Mouse (Mus musculus): ENCODE results near the gene Npy2r. TPM values are rescaled to one million over a fixed set of nuclear protein-coding genes. Genes with fewer than 3 reads are reported as not detected.

Npy2r gene
- 1.6 TPM for polyA plus RNA-seq (2021)

DNA sequence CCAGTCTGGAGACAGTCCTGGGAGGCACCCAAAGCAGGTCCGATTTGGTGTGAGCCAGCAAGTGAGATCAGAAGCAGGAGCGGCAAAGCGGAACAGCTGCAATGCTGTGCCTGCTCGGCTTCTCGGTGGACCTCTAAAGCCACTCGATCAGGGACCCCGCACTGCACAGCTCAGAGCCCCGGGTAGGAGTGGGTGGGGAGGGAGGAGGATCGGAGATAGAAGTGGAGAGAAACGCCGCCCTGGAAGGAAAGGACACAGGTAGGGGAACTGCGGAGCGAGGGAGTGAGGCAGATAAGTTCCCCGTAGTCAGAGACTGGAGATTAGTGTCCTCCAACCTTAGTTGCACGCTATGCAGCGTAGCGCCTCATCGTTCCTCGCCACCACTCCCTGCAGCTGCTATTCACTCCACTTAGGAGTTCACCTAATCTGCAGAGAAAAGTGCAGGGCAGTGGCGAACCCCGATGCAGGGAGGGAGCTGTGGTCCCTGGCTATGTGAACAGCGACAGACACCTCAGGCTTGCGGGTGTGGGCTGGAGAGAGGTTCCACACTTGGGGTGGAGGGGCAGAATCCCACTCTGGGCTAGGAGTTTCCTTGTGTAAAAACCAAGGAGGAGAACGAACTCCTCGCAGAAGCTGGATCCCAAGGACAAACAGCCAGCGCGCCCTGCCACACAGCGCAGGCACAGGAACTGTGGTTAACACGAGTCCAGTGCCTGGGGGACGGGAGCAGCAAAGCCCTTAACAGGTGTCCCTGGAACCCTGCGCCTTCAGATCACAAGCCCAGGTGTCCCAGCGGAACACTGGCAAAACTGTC lies at the start of gene Npy2r:
Npy2r (minus strand) TSS at position 177 of the 814 bp plus-strand sequence.
- H3K27me3 ChIP-seq, result no peaks in the 10 kb centered on the region
- POLR2A ChIA-PET, result no interaction called here
- DNase-seq (ENCODE audit: low read depth, low spot score), result peak; percentile 38
- CTCF ChIA-PET, result no interaction called here
- in situ Hi-C loops (cut with MboI; ENCODE audit: low pct_unique_long_range_greater_than_20kb), result no loop called here
- ATAC-seq, result peak; percentile 86
- no peak for TF ChIP-seq CTCF (IDR thresholded peaks at IDR 0.05)

DNA sequence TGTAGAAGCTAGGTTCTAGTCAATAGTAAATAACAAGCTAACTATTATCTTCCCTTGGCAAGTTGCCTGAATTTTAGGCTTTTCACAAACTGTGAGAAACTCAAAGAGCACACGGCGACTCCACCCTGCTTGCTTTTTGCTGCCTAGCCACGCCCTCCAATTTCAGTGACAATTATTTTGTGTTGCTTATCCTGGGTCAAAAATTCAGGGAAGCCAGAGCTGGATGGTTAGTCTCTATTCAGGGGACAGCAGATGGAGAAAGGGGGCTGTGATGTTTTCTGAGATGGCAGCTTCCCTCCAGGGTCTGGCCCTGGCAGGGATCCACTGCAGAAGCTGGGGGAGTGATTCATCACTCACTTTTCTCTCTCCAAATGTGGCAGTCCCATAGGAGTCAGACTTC lies 9.9 kb upstream of the Npy2r start:
- ATAC-seq, result no peak
- no peak for DNase-seq (ENCODE audit: low read depth, low spot score)
- H3K27me3 ChIP-seq, result no peaks in the 10 kb centered on the region
- in situ Hi-C loops (cut with MboI; ENCODE audit: low pct_unique_long_range_greater_than_20kb), result no loop called here
- TF ChIP-seq CTCF (IDR thresholded peaks at IDR 0.05), result no peak
- ChIA-PET CTCF (no interaction called here), POLR2A (no interaction called here)

DNA sequence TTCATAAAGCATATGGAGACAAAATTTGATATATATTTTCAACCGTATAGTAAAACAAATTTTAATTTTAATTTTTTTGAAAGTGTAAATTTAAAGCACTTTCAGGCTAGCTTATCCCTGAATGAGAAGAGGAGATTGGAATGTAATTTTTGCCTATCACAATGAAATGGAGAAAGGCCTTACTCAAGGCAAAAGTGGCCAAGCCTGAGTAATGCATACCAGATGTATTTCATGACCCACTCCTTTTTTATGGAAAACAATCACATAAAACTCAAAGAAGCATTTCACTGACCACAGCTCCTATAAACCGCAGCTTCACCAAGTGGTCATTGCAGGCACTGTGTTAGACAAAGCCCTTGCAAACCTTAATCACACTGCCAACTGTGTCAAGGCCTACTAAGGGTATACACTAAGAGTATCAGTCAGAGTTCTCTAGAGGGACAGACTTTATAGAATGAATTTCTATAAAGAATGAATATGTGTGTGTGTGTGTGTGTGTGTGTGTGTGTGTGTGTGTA lies 8.5 kb upstream of the Npy2r start:
- in situ Hi-C loops (cut with MboI; ENCODE audit: low pct_unique_long_range_greater_than_20kb), result no loop called here
- CTCF ChIA-PET, result no interaction called here

DNA sequence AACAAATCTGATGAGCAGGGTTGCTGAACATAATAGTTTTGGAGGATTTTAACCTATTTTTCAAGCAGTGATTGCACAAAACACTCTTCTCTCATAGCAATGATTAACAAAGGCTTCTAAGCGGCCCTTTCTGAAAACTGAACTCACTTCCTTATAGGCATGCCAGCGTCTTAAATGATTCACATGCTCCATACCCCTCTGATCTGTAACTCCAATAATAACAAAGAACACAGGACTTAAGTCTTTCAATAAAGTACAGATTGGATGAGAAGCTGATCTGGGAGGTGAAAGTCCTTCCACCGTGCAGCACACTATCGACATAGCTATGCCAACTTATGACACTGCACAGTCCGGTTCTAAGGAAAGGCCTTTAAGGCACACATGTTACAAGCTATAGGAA lies 2.0 kb upstream of the Npy2r start:
- DNase-seq (ENCODE audit: low read depth, low spot score), result no peak
- ChIA-PET CTCF (no interaction called here), POLR2A (no interaction called here)
- no peaks in the 10 kb centered on the region for H3K27me3 ChIP-seq
- no peak for ATAC-seq
- in situ Hi-C loops (cut with MboI; ENCODE audit: low pct_unique_long_range_greater_than_20kb), result no loop called here
- no peak for TF ChIP-seq CTCF (IDR thresholded peaks at IDR 0.05)

More for the DNA sequence above, 8.5 kb upstream of the Npy2r start:
- TF ChIP-seq CTCF (IDR thresholded peaks at IDR 0.05), result no peak
- H3K27me3 ChIP-seq, result no peaks in the 10 kb centered on the region
- POLR2A ChIA-PET, result no interaction called here
- DNase-seq (ENCODE audit: low read depth, low spot score) (peak; percentile 54), ATAC-seq (peak; percentile 65)

DNA sequence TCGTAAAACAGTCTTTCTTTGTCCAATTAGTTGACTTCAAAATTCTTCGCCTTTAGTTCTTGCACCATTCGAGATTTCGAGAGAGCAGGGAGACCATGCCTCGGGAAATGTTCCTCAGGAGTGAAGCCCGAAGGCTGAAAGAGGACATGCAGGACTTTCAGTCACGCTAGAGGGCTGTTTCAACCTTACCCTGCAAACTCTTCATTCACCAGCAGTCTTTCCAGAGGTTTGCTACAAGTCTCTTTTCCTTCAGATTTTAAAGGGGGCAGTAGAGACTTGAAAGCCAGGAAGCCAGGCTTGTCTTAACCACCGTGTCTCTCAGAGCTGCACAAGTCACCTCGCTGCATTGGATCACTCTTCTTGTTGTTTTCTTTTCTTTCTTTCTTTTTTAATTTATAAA lies 869 bp upstream of the Npy2r start:
- CTCF ChIA-PET, result interaction anchor here (0.8 kb wide), 1 partner anchor 90 kb away, joined by 3 read pairs; no protein-coding TSS in a partner anchor
- DNase-seq (ENCODE audit: low read depth, low spot score), result no peak
- ATAC-seq, result peak; percentile 55

DNA sequence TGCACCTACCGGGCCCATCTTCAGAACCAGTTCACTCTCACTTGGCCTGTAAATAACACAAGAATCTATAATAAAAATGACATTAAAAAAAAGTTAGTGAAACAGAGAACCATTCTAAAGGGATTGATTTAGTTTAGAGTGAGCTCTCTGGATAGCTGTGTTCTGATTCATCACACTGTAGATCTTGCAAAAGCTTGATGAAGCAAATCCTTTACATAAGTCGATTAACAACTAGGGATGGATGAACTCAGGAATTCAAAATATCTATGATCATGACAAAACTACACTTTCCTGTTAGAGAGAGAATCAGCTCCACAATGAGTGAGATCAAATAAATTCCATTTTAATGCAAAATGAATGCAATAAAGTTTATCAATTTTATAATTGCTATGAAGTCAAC lies 6.4 kb downstream of the Npy2r start:
- ChIA-PET CTCF (no interaction called here), POLR2A (no interaction called here)
- DNase-seq (ENCODE audit: low read depth, low spot score) (no peak), ATAC-seq (peak; percentile 92)
- in situ Hi-C loops (cut with MboI; ENCODE audit: low pct_unique_long_range_greater_than_20kb), result no loop called here
- no peak for TF ChIP-seq CTCF (IDR thresholded peaks at IDR 0.05)
- no peaks in the 10 kb centered on the region for H3K27me3 ChIP-seq

More for the DNA sequence above, 869 bp upstream of the Npy2r start:
- POLR2A ChIA-PET, result no interaction called here
- H3K27me3 ChIP-seq, result no peaks in the 10 kb centered on the region
- no peak for TF ChIP-seq CTCF (IDR thresholded peaks at IDR 0.05)
- in situ Hi-C loops (cut with MboI; ENCODE audit: low pct_unique_long_range_greater_than_20kb), result no loop called here

DNA sequence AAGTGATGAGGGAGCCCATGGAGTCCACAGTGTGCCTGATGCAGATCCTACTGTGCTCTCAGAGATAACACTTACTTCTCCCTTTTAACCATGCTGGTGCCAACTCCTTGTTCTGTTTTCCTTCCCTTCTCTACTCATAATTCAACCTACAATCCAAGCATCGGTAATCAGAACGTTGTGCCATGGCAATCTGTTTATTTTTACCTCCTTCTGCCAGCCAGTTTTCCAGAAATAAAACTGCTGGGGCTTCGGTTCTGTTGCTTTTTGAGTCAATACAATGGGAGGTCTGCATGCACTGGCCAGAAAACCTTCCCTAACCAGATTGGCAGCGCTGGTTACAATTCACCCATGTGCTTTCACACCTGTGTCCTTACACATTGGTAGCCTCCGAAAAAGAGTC lies 7.9 kb downstream of the Npy2r start:
- ATAC-seq (no peak), DNase-seq (ENCODE audit: low read depth, low spot score) (no peak)
- TF ChIP-seq CTCF (IDR thresholded peaks at IDR 0.05), result no peak
- no peaks in the 10 kb centered on the region for H3K27me3 ChIP-seq
- in situ Hi-C loops (cut with MboI; ENCODE audit: low pct_unique_long_range_greater_than_20kb), result no loop called here
- POLR2A ChIA-PET, result no interaction called here
- CTCF ChIA-PET, result no interaction called here

DNA sequence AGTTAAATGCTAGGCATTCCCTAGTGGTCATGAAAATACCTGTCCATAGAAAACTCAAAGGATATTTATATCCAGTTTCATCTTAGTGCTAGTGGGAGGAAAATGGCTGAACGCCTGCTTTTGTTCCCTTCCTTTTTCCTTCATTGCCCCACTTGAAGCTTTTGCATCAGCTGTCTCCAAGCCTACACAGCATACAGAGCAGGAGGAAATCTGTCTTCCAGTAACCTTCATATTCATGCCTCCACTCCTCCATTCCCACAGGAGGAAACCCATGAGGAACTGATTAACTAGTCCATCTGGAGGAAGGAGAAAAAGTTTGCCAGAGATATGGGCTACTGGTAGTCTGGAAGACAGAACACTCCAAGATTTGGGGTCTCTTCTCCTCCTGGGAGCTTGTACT lies 23.1 kb downstream of the Npy2r start:
- ATAC-seq (no peak), DNase-seq (ENCODE audit: low read depth, low spot score) (no peak)
- TF ChIP-seq CTCF (IDR thresholded peaks at IDR 0.05), result no peak
- no peaks in the 10 kb centered on the region for H3K27me3 ChIP-seq
- ChIA-PET POLR2A (no interaction called here), CTCF (interaction anchor here (0.9 to 1.4 kb wide), 3 partner anchors 12 to 54 kb away, joined by 3 read pairs; no protein-coding TSS in a partner anchor)
- in situ Hi-C loops (cut with MboI; ENCODE audit: low pct_unique_long_range_greater_than_20kb), result no loop called here

DNA sequence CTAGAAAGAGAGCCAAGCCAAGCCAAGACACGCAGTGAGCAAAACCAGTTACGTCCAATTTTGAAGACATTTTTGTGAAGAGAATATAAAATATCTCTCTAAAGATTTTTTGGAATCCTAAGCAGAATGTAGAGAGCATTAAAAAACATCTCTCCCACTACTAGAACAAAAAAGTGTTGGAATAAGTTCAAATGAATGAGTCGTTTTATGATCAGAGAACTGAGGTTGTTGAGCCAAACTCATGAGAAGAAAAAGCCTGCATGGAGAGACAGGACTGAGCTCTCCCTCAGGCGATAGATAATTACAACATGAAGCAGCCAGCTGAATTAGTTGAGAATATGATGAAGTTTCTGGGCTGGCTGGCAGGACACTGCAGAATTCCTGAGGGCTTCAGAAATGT lies 49.9 kb downstream of the Npy2r start:
- ChIA-PET POLR2A (no interaction called here), CTCF (no interaction called here)
- in situ Hi-C loops (cut with MboI; ENCODE audit: low pct_unique_long_range_greater_than_20kb), result no loop called here
- TF ChIP-seq CTCF (IDR thresholded peaks at IDR 0.05), result no peak
- DNase-seq (ENCODE audit: low read depth, low spot score) (peak; percentile 6), ATAC-seq (no peak)
- no peaks in the 10 kb centered on the region for H3K27me3 ChIP-seq

Other genes starting within 250 kb of the Npy2r start
- 9.6 TPM for gene Map9, start 190.0 kb downstream of the Npy2r start, polyA plus RNA-seq (2021)